Mouse (Mus musculus): ENCODE measurements around the gene Nit1. TPM values are rescaled to one million over a fixed set of nuclear protein-coding genes. Genes with fewer than 3 reads are reported as not detected.

The Nit1 gene
- 10 to 100 TPM; 42.2 to 43.4 TPM for total RNA-seq (2021)

GRCm38 (mm10) chr1:171345225-171346094 lies at the start of gene Nit1, which contains the start of gene Pfdn2:
Gene Nit1, minus strand, starts transcription at chr1:171345646.
Gene Pfdn2, plus strand, starts transcription at chr1:171345670.
- peak; percentile 90 to 93 for DNase-seq (ENCODE audit: low spot score in 2 of 2)
- intact Hi-C loops (cut with DNase I), result no loop called here

GRCm38 (mm10) chr1:171390101-171390500 lies 44.7 kb upstream of the Nit1 start:
- peak in 1 of 2 experiments; percentile 27 for DNase-seq (ENCODE audit: low spot score in 2 of 2)

GRCm38 (mm10) chr1:171388376-171389102 lies 43.1 kb upstream of the Nit1 start, which contains the start of gene Arhgap30:
Gene Arhgap30, plus strand, starts transcription at chr1:171388954.
- peak; percentile 9 to 48 for DNase-seq (ENCODE audit: low spot score in 2 of 2)
- intact Hi-C loops (cut with DNase I), result no loop called here

More at GRCm38 (mm10) chr1:171390101-171390500, 44.7 kb upstream of the Nit1 start:
- intact Hi-C loops (cut with DNase I), result no loop called here

- no peak for DNase-seq (ENCODE audit: low spot score in 2 of 2)
- intact Hi-C loops (cut with DNase I), result no loop called here
Observed at GRCm38 (mm10) chr1:171387099-171387498, 41.7 kb upstream of the Nit1 start.

- intact Hi-C loops (cut with DNase I), result no loop called here
- DNase-seq (ENCODE audit: low spot score in 2 of 2), result no peak
Observed at GRCm38 (mm10) chr1:171385171-171385570, 39.7 kb upstream of the Nit1 start.

GRCm38 (mm10) chr1:171384361-171384760 lies 38.9 kb upstream of the Nit1 start:
- no peak for DNase-seq (ENCODE audit: low spot score in 2 of 2)
- intact Hi-C loops (cut with DNase I), result loop anchor here (5.0 kb wide), 1 partner anchor 93 kb away; no protein-coding TSS in a partner anchor

- intact Hi-C loops (cut with DNase I), result loop anchor here (5.0 kb wide), 1 partner anchor 95 kb away; no protein-coding TSS in a partner anchor
- no peak for DNase-seq (ENCODE audit: low spot score in 2 of 2)
Observed at GRCm38 (mm10) chr1:171382096-171382620, 36.7 kb upstream of the Nit1 start.

GRCm38 (mm10) chr1:171379935-171380599 lies 34.6 kb upstream of the Nit1 start:
- intact Hi-C loops (cut with DNase I), result loop anchor here (2.0 to 5.0 kb wide), 2 partner anchors 19 to 97 kb away; partner anchors contain the start of gene Klhdc9
- peak; percentile 68 to 75 for DNase-seq (ENCODE audit: low spot score in 2 of 2)

- no peak for DNase-seq (ENCODE audit: low spot score in 2 of 2)
- intact Hi-C loops (cut with DNase I), result no loop called here
Observed at GRCm38 (mm10) chr1:171378298-171378697, 32.9 kb upstream of the Nit1 start.

- DNase-seq (ENCODE audit: low spot score in 2 of 2), result no peak
- intact Hi-C loops (cut with DNase I), result no loop called here
Observed at GRCm38 (mm10) chr1:171375646-171376097, 30.2 kb upstream of the Nit1 start.

GRCm38 (mm10) chr1:171373946-171374345 lies 28.5 kb upstream of the Nit1 start:
- intact Hi-C loops (cut with DNase I), result no loop called here
- DNase-seq (ENCODE audit: low spot score in 2 of 2), result no peak

GRCm38 (mm10) chr1:171372880-171373279 lies 27.4 kb upstream of the Nit1 start:
- intact Hi-C loops (cut with DNase I), result no loop called here

GRCm38 (mm10) chr1:171369845-171370556 lies 24.6 kb upstream of the Nit1 start, which contains the start of gene Nectin4:
Gene Nectin4, plus strand, starts transcription at chr1:171370099.
- intact Hi-C loops (cut with DNase I), result no loop called here
- DNase-seq (ENCODE audit: low spot score in 2 of 2), result no peak

More at GRCm38 (mm10) chr1:171372880-171373279, 27.4 kb upstream of the Nit1 start:
- no peak for DNase-seq (ENCODE audit: low spot score in 2 of 2)

- intact Hi-C loops (cut with DNase I), result loop anchor here (2.0 kb wide), 1 partner anchor 193 kb away; the partner anchor contains the start of gene Cd244a
Observed at GRCm38 (mm10) chr1:171365934-171366333, 20.5 kb upstream of the Nit1 start.

GRCm38 (mm10) chr1:171361106-171362103 lies 16.0 kb upstream of the Nit1 start:
- DNase-seq (ENCODE audit: low spot score in 2 of 2), result peak; percentile 70 to 87
- intact Hi-C loops (cut with DNase I), result loop anchor here (1.0 to 5.0 kb wide), 4 partner anchors 19 to 249 kb away; partner anchors contain the start of genes Cfap126 and Usf1

More at GRCm38 (mm10) chr1:171365934-171366333, 20.5 kb upstream of the Nit1 start:
- DNase-seq (ENCODE audit: low spot score in 2 of 2), result no peak

- intact Hi-C loops (cut with DNase I), result loop anchor here (1.0 to 5.0 kb wide), 4 partner anchors 20 to 248 kb away; partner anchors contain the start of genes Cfap126 and Usf1
- peak; percentile 87 to 95 for DNase-seq (ENCODE audit: low spot score in 2 of 2)
Observed at GRCm38 (mm10) chr1:171360656-171361055, 15.2 kb upstream of the Nit1 start, which contains the start of gene Klhdc9. Gene Klhdc9, minus strand, starts transcription at chr1:171360798.

GRCm38 (mm10) chr1:171360253-171360652 lies 14.8 kb upstream of the Nit1 start:
- peak; percentile 29 to 37 for DNase-seq (ENCODE audit: low spot score in 2 of 2)
- intact Hi-C loops (cut with DNase I), result loop anchor here (2.0 to 5.0 kb wide), 2 partner anchors 21 to 248 kb away; partner anchors contain the start of gene Cfap126
